Mouse (Mus musculus): ENCODE data around the gene Clcn6. TPM values are rescaled to one million over a fixed set of nuclear protein-coding genes. Genes with fewer than 3 reads are reported as not detected.

The Clcn6 gene
- total RNA-seq, 2 experiments from 2014 or later, result 60.1 to 61.1 TPM

Other genes with a start within 250 kb of the Clcn6 start
- gene Zfp984, start 229.0 kb downstream of the Clcn6 start, total RNA-seq (2021), result 1 to 10 TPM; 2.2 to 2.6 TPM
- 10 to 100 TPM; 17.1 to 20.4 TPM for gene Zfp933, start 190.5 kb downstream of the Clcn6 start, total RNA-seq (2021)
- gene Miip, start 170.0 kb downstream of the Clcn6 start, total RNA-seq (2021), result 10 to 100 TPM; 17.5 to 19.7 TPM
- 1 to 10 TPM; 7.9 to 8.0 TPM for gene Fv1, start 169.8 kb downstream of the Clcn6 start, total RNA-seq (2021)
- gene Mfn2, start 134.1 kb downstream of the Clcn6 start, total RNA-seq (2021), result 100 to 1,000 TPM; 184 TPM
- 10 to 100 TPM; 20.3 to 21.8 TPM for gene Plod1, start 102.1 kb downstream of the Clcn6 start, total RNA-seq (2021)
- gene 2510039O18Rik, start 97.9 kb downstream of the Clcn6 start, total RNA-seq (2021), result 10 to 100 TPM; 26.8 to 30.6 TPM
- not detected for gene Nppb, start 53.0 kb downstream of the Clcn6 start, total RNA-seq (2021)
- 1 to 10 TPM in 1 of 2 experiments, under 1 TPM in 1; 0.53 to 1.3 TPM for gene Nppa, start 38.1 kb downstream of the Clcn6 start, total RNA-seq (2021)
- 10 to 100 TPM; 24.9 to 28.3 TPM for gene Mthfr, start 256 bp upstream of the Clcn6 start, total RNA-seq (2021)
- gene Agtrap, start 49.2 kb upstream of the Clcn6 start, total RNA-seq (2021), result 1 to 10 TPM; 5.8 to 8.1 TPM
- 10 to 100 TPM; 10.1 to 16.2 TPM for gene Mad2l2, start 91.6 kb upstream of the Clcn6 start, total RNA-seq (2021)
- gene Draxin, start 91.9 kb upstream of the Clcn6 start, total RNA-seq (2021), result 1 to 10 TPM in 1 of 2 experiments, under 1 TPM in 1; 0.46 to 1.2 TPM
- gene Fbxo6, start 113.3 kb upstream of the Clcn6 start, total RNA-seq (2021), result 10 to 100 TPM; 25.7 to 29.4 TPM
- gene Fbxo44, start 121.7 kb upstream of the Clcn6 start, total RNA-seq (2021), result 100 to 1,000 TPM; 101 to 105 TPM
- 10 to 100 TPM; 45.6 to 55.4 TPM for gene Fbxo2, start 121.8 kb upstream of the Clcn6 start, total RNA-seq (2021)
- gene Disp3, start 249.1 kb upstream of the Clcn6 start, total RNA-seq (2021), result 10 to 100 TPM; 23.0 to 24.8 TPM

Measured in left cerebral cortex, postnatal 14 days (tissue).